Mouse (Mus musculus): Measurements from ENCODE around the gene Nanos3.

Gene Nanos3

GRCm38 (mm10) chr8:84183261-84184084 lies 1.5 kb downstream of the Nanos3 start:
- peak in 1 of 2 experiments; percentile 18 for DNase-seq (ENCODE audit: low spot score in 2 of 2)

GRCm38 (mm10) chr8:84182833-84183232 lies 2.2 kb downstream of the Nanos3 start:
- DNase-seq (ENCODE audit: low spot score in 2 of 2) = no peak

GRCm38 (mm10) chr8:84180530-84181190 lies 4.4 kb downstream of the Nanos3 start:
- DNase-seq (ENCODE audit: low spot score in 2 of 2) = no peak

GRCm38 (mm10) chr8:84179946-84180345 lies 5.1 kb downstream of the Nanos3 start:
- DNase-seq (ENCODE audit: low spot score in 2 of 2) = no peak

- no peak for DNase-seq (ENCODE audit: low spot score in 2 of 2)
Measured at GRCm38 (mm10) chr8:84178592-84178991, 6.4 kb downstream of the Nanos3 start.

GRCm38 (mm10) chr8:84177405-84177804 lies 7.6 kb downstream of the Nanos3 start:
- no peak for DNase-seq (ENCODE audit: low spot score in 2 of 2)

- no peak for DNase-seq (ENCODE audit: low spot score in 2 of 2)
Measured at GRCm38 (mm10) chr8:84176560-84176959, 8.5 kb downstream of the Nanos3 start.

GRCm38 (mm10) chr8:84173861-84174260 lies 11.2 kb downstream of the Nanos3 start:
- DNase-seq (ENCODE audit: low spot score in 2 of 2) = peak; percentile 18 to 19

GRCm38 (mm10) chr8:84170096-84170495 lies 14.9 kb downstream of the Nanos3 start:
- DNase-seq (ENCODE audit: low spot score in 2 of 2) = no peak

GRCm38 (mm10) chr8:84167696-84168095 lies 17.3 kb downstream of the Nanos3 start:
- DNase-seq (ENCODE audit: low spot score in 2 of 2) = no peak

- no peak for DNase-seq (ENCODE audit: low spot score in 2 of 2)
Measured at GRCm38 (mm10) chr8:84157620-84158019, 27.4 kb downstream of the Nanos3 start.

- no peak for DNase-seq (ENCODE audit: low spot score in 2 of 2)
Measured at GRCm38 (mm10) chr8:84149181-84149580, 35.8 kb downstream of the Nanos3 start.

- DNase-seq (ENCODE audit: low spot score in 2 of 2) = no peak
Measured at GRCm38 (mm10) chr8:84148531-84148850, 36.5 kb downstream of the Nanos3 start.

GRCm38 (mm10) chr8:84147769-84148530 lies 37.1 kb downstream of the Nanos3 start, which contains the start of the genes Cc2d1a and 4930432K21Rik:
Cc2d1a (minus strand) TSS chr8:84147936.
4930432K21Rik (plus strand) TSS chr8:84148025.
- peak; percentile 90 to 93 for DNase-seq (ENCODE audit: low spot score in 2 of 2)

- no peak for DNase-seq (ENCODE audit: low spot score in 2 of 2)
Measured at GRCm38 (mm10) chr8:84147324-84147766, 37.7 kb downstream of the Nanos3 start.

- DNase-seq (ENCODE audit: low spot score in 2 of 2) = no peak
Measured at GRCm38 (mm10) chr8:84144636-84145245, 40.3 kb downstream of the Nanos3 start.

- no peak for DNase-seq (ENCODE audit: low spot score in 2 of 2)
Measured at GRCm38 (mm10) chr8:84140838-84141237, 44.2 kb downstream of the Nanos3 start.

GRCm38 (mm10) chr8:84137848-84138247 lies 47.2 kb downstream of the Nanos3 start:
- DNase-seq (ENCODE audit: low spot score in 2 of 2) = no peak

- no peak for DNase-seq (ENCODE audit: low spot score in 2 of 2)
Measured at GRCm38 (mm10) chr8:84132225-84132624, 52.8 kb downstream of the Nanos3 start.

GRCm38 (mm10) chr8:84130806-84131205 lies 54.2 kb downstream of the Nanos3 start:
- DNase-seq (ENCODE audit: low spot score in 2 of 2) = no peak

GRCm38 (mm10) chr8:84128277-84128676 lies 56.7 kb downstream of the Nanos3 start:
- no peak for DNase-seq (ENCODE audit: low spot score in 2 of 2)

Data from natural killer cell, adult 2 months (primary cell).